Mouse (Mus musculus) hindbrain, embryonic 14.5 days (tissue): ENCODE data around the gene Rps18. TPM values are rescaled to one million over a fixed set of nuclear protein-coding genes. Genes with fewer than 3 reads are reported as not detected.

Experiments
- ATAC-seq: fragments of 200-750 bp; cut with Nextera tagmentation; 2 replicates; pipeline ENCODE4 v1.8.0; 2017; ENCODE audit warnings: moderate number of reproducible peaks, mild to moderate bottlenecking, moderate TSS enrichment, moderate library complexity; ENCODE audit not compliant: low FRiP score
- DNase-seq: peaks from one replicate; pipeline ENCODE4 v3.0.0-alpha.2; 2015; ENCODE audit warnings: low spot score
- H3K27ac ChIP-seq: fragments of 300-500 bp; sonication (generic); 2 replicates; pipeline ENCODE4 v1.5.1; 2014; ENCODE audit warnings: mild to moderate bottlenecking, moderate library complexity
- H3K27me3 ChIP-seq: fragments of 300-500 bp; sonication (generic); 2 replicates; pipeline ENCODE4 v1.6.1; 2014; ENCODE audit warnings: mild to moderate bottlenecking, low read length, mixed read lengths; ENCODE audit not compliant: control insufficient read depth, insufficient read depth
- H3K36me3 ChIP-seq: fragments of 300-500 bp; sonication (generic); replicated peaks from 2 replicates; pipeline ENCODE4 v1.6.1; 2014; ENCODE audit not compliant: control insufficient read depth, insufficient read depth
- H3K4me1 ChIP-seq: fragments of 300-500 bp; sonication (generic); replicated peaks from 2 replicates; pipeline ENCODE4 v1.6.1; 2014; ENCODE audit warnings: antibody characterized with exemption, low read length, mixed read lengths; ENCODE audit not compliant: control insufficient read depth, insufficient read depth
- H3K4me2 ChIP-seq: fragments of 300-500 bp; sonication (generic); replicated peaks from 2 replicates; pipeline ENCODE4 v1.6.1; 2014; ENCODE audit warnings: mild to moderate bottlenecking, moderate library complexity
- H3K4me3 ChIP-seq: fragments of 300-500 bp; sonication (generic); replicated peaks from 2 replicates; pipeline ENCODE4 v1.5.1; 2014; ENCODE audit warnings: mild to moderate bottlenecking, low read length
- H3K9ac ChIP-seq: fragments of 300-500 bp; sonication (generic); 2 replicates; pipeline ENCODE4 v1.6.1; 2014
- H3K9me3 ChIP-seq: fragments of 300-500 bp; sonication (generic); 2 replicates; pipeline ENCODE4 v1.6.1; 2016; ENCODE audit warnings: low read length; ENCODE audit not compliant: control insufficient read depth
- WGBS: fragments of 180-500 bp; shearing (Covaris S2); extraction: QIAGEN DNeasy Blood & Tissue Kit; methylation state at CpG from one replicate; pipeline ENCODE4 v1.1.7; 2014; 5-methylcytosine and 5-hydroxymethylcytosine counted together
- polyA plus RNA-seq: library from polyadenylated mRNA; unstranded; fragments of >200 nt; fragmentation: Nextera tagmentation; extraction: Ambion mirVana; gene quantifications from 2 replicates; pipeline ENCODE4 v1.2.1, GENCODE M21; 2014

Rps18 gene
- polyA plus RNA-seq, 1 experiment from 2014 or later, result 966 TPM

DNA sequence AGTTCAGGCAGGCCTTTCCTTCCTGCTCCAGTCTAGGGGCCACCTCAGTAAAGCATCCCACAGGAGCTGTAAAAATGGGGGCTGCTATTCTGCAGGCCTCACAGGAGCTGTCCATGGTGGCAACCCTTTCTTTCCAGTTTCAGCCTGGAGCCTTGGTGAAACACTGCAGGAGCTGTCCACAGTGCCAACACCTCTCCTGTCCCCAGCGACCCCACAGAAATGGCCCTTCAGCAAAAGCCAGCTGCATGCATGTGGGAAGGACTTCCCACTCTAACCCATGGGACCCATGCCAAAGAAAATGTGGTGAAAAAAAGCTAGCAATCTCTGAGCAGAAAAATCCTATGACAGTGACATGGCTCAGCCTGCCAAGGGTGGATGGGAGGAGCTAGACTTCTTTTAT, 16.9 kb upstream of the Rps18 start:
- 21% methylated on average over 1 of the region's 1 CpGs for WGBS
- H3K9ac ChIP-seq, result no peak overlapping the region
- no peak overlapping the region for H3K27ac ChIP-seq
- ATAC-seq (no peak), DNase-seq (no peak)
- no peaks in the 10 kb centered on the region for H3K9me3 ChIP-seq
- H3K4me2 ChIP-seq, result no peak overlapping the region
- H3K36me3 ChIP-seq, result no peaks in the 10 kb centered on the region
- no peak overlapping the region for H3K4me3 ChIP-seq
- H3K4me1 ChIP-seq, result no peaks in the 10 kb centered on the region
- H3K27me3 ChIP-seq, result peaks cover 16% of the 10 kb centered on the region

DNA sequence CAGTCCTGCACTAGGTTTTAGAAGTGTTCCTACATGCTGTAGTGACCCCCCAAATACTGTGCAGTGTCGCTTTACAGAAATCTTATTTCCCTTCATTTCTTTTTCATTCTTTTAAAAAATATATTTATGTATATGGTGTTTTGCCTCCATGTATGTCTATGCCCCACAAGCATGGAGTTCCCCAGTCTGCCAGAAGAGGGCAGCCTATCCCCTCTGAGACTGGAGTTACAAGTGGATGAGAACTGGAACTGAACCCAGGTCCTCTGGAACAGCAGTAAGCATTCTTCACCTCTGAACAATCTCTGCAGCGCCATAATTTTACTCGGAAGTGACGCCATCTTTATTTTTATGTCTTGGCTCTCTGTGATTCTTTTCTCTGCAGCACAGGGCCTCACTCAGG, 13.6 kb upstream of the Rps18 start:
- no peaks in the 10 kb centered on the region for H3K9me3 ChIP-seq
- ATAC-seq, result no peak
- H3K9ac ChIP-seq, result no peak overlapping the region
- no peak for DNase-seq
- H3K27me3 ChIP-seq, result no peaks in the 10 kb centered on the region; the same call in 1 of the 2 replicates
- 72% methylated on average over 4 of the region's 4 CpGs for WGBS
- no peaks in the 10 kb centered on the region for H3K4me1 ChIP-seq
- no peak overlapping the region for H3K27ac ChIP-seq
- H3K36me3 ChIP-seq, result peaks cover 19% of the 10 kb centered on the region
- no peak overlapping the region for H3K4me3 ChIP-seq
- H3K4me2 ChIP-seq, result no peak overlapping the region

DNA sequence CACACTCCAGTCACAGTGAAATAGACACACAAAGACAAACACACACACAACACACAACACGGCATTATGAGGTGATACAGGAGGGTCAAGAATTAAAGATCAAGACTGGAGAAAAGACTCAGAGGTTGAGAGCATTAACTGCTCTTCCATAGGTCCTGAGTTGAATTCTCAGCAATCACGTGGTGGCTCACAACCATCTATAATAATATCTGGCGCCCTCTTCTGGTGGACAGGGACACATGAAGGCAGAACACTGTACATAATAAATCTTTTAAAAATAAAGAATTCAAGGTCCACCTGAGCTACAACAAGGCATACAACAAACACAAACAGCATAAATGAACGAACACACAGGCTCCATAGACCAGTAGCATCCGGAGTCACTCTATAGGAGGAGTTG, 13.1 kb upstream of the Rps18 start:
- H3K4me3 ChIP-seq, result no peak overlapping the region
- no peak overlapping the region for H3K27ac ChIP-seq
- H3K27me3 ChIP-seq, result no peaks in the 10 kb centered on the region; the same call in 1 of the 2 replicates
- H3K4me2 ChIP-seq, result no peak overlapping the region
- peak; percentile 48 for DNase-seq
- no peaks in the 10 kb centered on the region for H3K9me3 ChIP-seq
- 32% methylated on average over 5 of the region's 5 CpGs for WGBS
- no peaks in the 10 kb centered on the region for H3K4me1 ChIP-seq
- no peak overlapping the region for H3K9ac ChIP-seq
- ATAC-seq, result peak; percentile 17; the same call in 1 of the 2 replicates
- peaks cover 22% of the 10 kb centered on the region for H3K36me3 ChIP-seq

GRCm38 (mm10) chr17:33968489-33968888, 12.7 kb upstream of the Rps18 start:
- ATAC-seq, result peak; percentile 72
- Histone ChIP-seq H3K4me2 (no peak overlapping the region), H3K9ac (no peak overlapping the region), H3K27ac (no peak overlapping the region), H3K9me3 (no peaks in the 10 kb centered on the region), H3K27me3 (no peaks in the 10 kb centered on the region; the same call in 1 of the 2 replicates), H3K4me1 (no peaks in the 10 kb centered on the region), H3K4me3 (no peak overlapping the region), H3K36me3 (peaks cover 26% of the 10 kb centered on the region)
- peak; percentile 85 for DNase-seq
- 3% methylated on average over 9 of the region's 9 CpGs for WGBS

- Histone ChIP-seq H3K27ac (no peak overlapping the region), H3K27me3 (no peaks in the 10 kb centered on the region), H3K9ac (no peak overlapping the region), H3K36me3 (peaks cover 51% of the 10 kb centered on the region), H3K4me2 (no peak overlapping the region), H3K4me1 (no peaks in the 10 kb centered on the region), H3K4me3 (no peak overlapping the region), H3K9me3 (no peaks in the 10 kb centered on the region)
- WGBS, result 90% methylated on average over 16 of the region's 16 CpGs
- ATAC-seq (no peak), DNase-seq (no peak)
These were observed 10.2 kb upstream of the Rps18 start for GRCm38 (mm10) chr17:33965846-33966550.

DNA sequence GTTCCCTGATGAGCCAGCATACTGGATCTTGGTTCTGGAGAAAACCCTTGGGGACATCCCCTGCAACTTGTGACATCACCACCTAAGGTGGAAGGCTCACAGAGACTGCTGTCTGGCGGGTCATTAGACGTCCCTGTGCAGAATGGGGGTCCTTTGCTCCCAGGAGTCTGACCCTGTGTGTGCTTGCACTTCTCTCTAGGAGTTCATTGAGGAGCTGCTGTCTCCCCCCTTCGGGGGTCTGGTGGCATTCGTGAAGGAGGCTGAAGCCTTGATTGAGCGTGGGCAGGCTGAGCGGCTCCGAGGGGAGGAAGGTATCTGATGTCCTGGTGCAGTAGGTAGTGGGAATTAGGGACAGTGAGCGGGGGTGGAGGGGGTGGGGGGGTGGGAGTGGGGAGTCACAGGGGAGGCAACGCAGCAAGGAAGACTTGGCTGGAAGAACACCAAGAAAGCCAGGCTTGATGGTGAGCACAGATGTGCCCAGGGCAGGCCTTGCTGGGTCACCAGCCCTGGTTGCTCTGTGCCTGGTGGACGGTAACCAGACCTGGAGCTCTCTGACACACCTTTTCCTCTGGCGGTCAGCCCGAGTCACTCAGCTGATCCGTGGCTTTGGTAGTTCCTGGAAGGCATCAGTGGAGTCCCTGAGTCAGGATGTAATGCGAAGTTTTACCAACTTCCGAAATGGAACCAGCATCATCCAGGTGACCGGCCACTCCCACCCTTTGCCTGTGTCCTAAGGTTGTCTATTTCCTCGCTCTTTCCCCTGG, 9.5 kb upstream of the Rps18 start:
- 94% methylated on average over 16 of the region's 17 CpGs for WGBS
- ATAC-seq (no peak), DNase-seq (no peak)
- Histone ChIP-seq H3K36me3 (peaks cover 58% of the 10 kb centered on the region), H3K9me3 (no peaks in the 10 kb centered on the region), H3K9ac (no peak overlapping the region), H3K27ac (no peak overlapping the region), H3K27me3 (no peaks in the 10 kb centered on the region), H3K4me3 (no peak overlapping the region), H3K4me1 (no peaks in the 10 kb centered on the region), H3K4me2 (no peak overlapping the region)

- Histone ChIP-seq H3K4me3 (no peak overlapping the region), H3K4me2 (no peak overlapping the region), H3K27ac (no peak overlapping the region), H3K4me1 (no peaks in the 10 kb centered on the region), H3K9me3 (no peaks in the 10 kb centered on the region), H3K9ac (no peak overlapping the region), H3K36me3 (peaks cover 79% of the 10 kb centered on the region), H3K27me3 (no peaks in the 10 kb centered on the region)
- DNase-seq (no peak), ATAC-seq (no peak)
- WGBS, result 96% methylated on average over 7 of the region's 7 CpGs
These were observed 7.1 kb upstream of the Rps18 start for GRCm38 (mm10) chr17:33962876-33963275.

DNA sequence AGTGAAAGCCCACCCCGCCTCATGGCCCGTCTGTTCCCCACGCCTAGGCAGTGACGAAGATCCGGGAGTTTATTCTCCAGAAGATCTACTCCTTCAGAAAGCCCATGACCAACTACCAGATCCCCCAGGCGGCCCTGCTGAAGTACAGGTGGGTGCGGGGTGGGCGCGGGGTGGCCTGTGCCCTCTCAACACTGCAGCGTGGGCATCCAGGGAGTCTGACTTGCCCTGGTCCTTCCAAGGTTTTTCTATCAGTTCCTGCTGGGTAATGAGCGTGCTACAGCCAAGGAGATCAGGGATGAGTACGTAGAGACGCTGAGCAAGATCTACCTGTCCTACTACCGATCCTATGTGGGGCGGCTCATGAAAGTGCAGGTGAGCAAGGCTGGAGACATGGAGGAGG, 4.1 kb upstream of the Rps18 start:
- H3K9ac ChIP-seq, result no peak overlapping the region
- no peaks in the 10 kb centered on the region for H3K27me3 ChIP-seq
- no peak overlapping the region for H3K4me3 ChIP-seq
- 95% methylated on average over 15 of the region's 15 CpGs for WGBS
- no peak for ATAC-seq
- H3K36me3 ChIP-seq, result peaks cover 59% of the 10 kb centered on the region
- H3K27ac ChIP-seq, result no peak overlapping the region
- DNase-seq, result no peak
- H3K9me3 ChIP-seq, result no peaks in the 10 kb centered on the region
- H3K4me1 ChIP-seq, result peaks cover 6% of the 10 kb centered on the region
- no peak overlapping the region for H3K4me2 ChIP-seq

DNA sequence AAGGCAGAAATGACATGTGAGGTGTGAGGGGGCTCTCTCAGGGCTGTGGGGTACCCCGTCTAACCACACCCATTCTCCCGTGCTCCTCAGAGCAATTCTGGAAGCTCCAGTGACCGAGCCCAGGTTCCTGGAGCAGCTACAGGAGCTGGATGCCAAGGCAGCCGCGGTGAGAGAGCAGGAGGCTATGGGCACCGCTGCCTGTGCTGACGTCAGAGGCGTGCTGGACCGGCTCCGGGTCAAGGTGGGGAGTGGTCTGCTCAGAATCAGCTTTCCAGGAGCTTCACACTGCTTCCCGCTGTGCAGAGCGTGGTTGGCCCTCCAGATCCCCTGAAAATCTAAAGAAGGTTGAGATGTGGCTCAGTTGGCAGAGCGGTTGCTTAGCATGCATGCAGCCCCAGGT, 3.3 kb upstream of the Rps18 start:
- WGBS, result 98% methylated on average over 13 of the region's 13 CpGs
- DNase-seq, result no peak
- no peaks in the 10 kb centered on the region for H3K27me3 ChIP-seq
- no peak for ATAC-seq
- peaks cover 60% of the 10 kb centered on the region for H3K36me3 ChIP-seq
- no peak overlapping the region for H3K27ac ChIP-seq
- H3K9ac ChIP-seq, result no peak overlapping the region
- no peak overlapping the region for H3K4me2 ChIP-seq
- no peaks in the 10 kb centered on the region for H3K9me3 ChIP-seq
- H3K4me3 ChIP-seq, result no peak overlapping the region
- peaks cover 14% of the 10 kb centered on the region for H3K4me1 ChIP-seq
